ENCODE assay signal across 8 mouse cellular contexts in the genomic region with DNA sequence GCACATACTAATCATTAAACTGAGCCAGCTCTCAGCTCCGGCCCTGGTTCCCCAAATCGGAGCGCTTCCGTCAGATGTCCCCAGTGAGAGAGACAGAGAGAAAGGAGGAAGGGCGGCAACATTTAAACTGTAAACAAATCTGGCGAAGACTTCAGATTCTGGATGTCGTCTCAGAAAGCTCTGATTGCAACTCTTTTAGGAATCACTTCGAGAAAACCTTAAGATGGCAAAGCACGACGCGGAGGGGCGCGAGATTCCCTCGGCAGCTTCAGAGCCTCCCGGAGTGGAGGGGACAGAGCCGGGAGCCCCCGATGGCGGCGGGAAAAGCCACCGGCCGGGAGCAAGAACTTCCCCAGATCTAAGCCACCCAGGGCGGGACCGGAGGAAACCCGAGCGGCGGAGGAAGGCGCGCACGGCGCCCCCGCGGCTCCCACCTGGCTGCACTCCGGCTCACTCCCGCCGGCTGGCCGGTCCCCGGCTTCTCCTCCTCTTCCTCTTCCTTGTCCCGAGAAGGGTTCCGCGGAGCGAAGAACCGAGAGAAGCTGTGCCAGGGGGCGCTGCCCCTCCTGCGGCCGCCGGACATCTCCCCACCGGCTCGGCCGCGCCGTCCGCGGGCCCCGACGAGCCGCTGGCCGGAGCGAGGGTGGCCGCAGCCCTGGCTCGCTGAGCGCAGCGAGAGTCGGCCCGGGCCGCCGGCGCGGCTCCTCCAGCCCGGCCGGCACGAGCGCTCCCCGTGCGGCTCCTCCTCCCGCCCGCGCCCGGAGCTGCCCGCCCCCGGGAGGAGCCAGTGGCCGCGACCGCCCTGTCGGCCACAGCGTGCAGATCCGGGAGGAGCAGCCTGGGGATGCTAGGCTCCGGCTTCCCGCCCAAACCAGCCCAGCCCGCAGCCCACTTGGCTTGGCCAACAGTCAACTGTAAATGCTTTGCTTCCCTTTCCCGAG. TPM values are rescaled to one million over a fixed set of nuclear protein-coding genes. Genes with fewer than 3 reads are reported as not detected.
DNase-seq lines count a peak whose midpoint lies in the region; ATAC-seq and TF ChIP-seq lines count a peak whose summit lies in the region.

Crybg3 (minus strand) TSS at position 669 of the 941 bp plus-strand sequence.

- H3K4me1 ChIP-seq in embryonic fibroblast, embryonic 13.5 days (ENCODE audit: control insufficient read depth, insufficient read depth, low read length), result peaks cover 4% of the 10 kb centered on the region; the same call in 1 of the 2 replicates
- H3K4me1 ChIP-seq in heart, embryonic 14.5 days (ENCODE audit: control insufficient read depth in 2 of 2, insufficient read depth in 2 of 2, low read length in 2 of 2), result peaks cover 10 to 28% of the 10 kb centered on the region in 2 experiments
- peaks cover 17% of the 10 kb centered on the region for H3K4me1 ChIP-seq in kidney, embryonic 16.5 days (ENCODE audit: insufficient read depth, low read length)
- peaks cover 4% of the 10 kb centered on the region; the same call in 1 of the 2 replicates for H3K4me1 ChIP-seq in liver, embryonic 12.5 days

- DNase-seq in A20 (ENCODE audit: low read depth, low spot score), result peak; percentile 82
- peak; percentile 53 to 58 for DNase-seq in adrenal gland, postnatal 4 days (ENCODE audit: low spot score in 2 of 2)
- DNase-seq in monocyte, adult 2 months (ENCODE audit: low read depth in 1 of 2, low spot score in 2 of 2), result peak; percentile 42 to 49
- DNase-seq in spleen, postnatal 36 days (ENCODE audit: low spot score in 2 of 2), result peak; percentile 59

- no peak for TF ChIP-seq CTCF in embryonic fibroblast, embryonic 13.5 days (IDR thresholded peaks at IDR 0.05; ENCODE audit: borderline replicate concordance, insufficient read depth, low read length)

- no peaks in the 10 kb centered on the region for H3K27me3 ChIP-seq in heart, embryonic 14.5 days (ENCODE audit: control insufficient read depth, insufficient read depth, low read length)
- no peaks in the 10 kb centered on the region for H3K27me3 ChIP-seq in kidney, embryonic 16.5 days (ENCODE audit: insufficient read depth, low read length)
- peaks cover 32% of the 10 kb centered on the region for H3K27me3 ChIP-seq in liver, embryonic 12.5 days (replicated peaks)

- ATAC-seq in heart, embryonic 14.5 days (ENCODE audit: insufficient number of reproducible peaks, insufficient read depth, low FRiP score, low read depth), result peak; percentile 90
- peak; percentile 97 for ATAC-seq in kidney, embryonic 16.5 days (ENCODE audit: low FRiP score, low TSS enrichment)
- ATAC-seq in liver, embryonic 12.5 days, result peak; percentile 82

- under 1% methylated on average over 62 of the region's 90 CpGs for WGBS in heart, embryonic 14.5 days
- under 1% methylated on average over 79 of the region's 90 CpGs for WGBS in kidney, embryonic 16.5 days
- under 1% methylated on average over 72 of the region's 90 CpGs for WGBS in liver, embryonic 12.5 days (ENCODE audit: insufficient replicate concordance)

- peak within 1 kb of the TSS; percentile 42 for H3K27ac ChIP-seq in embryonic fibroblast, embryonic 13.5 days (ENCODE audit: insufficient read depth, low read length)
- peak within 1 kb of the TSS; percentile 98 for H3K27ac ChIP-seq in heart, embryonic 14.5 days (replicated peaks in 1 of 2; ENCODE audit: control insufficient read depth in 1 of 2, insufficient read depth in 1 of 2, low read depth in 2 of 2, low read length in 2 of 2)
- H3K27ac ChIP-seq in kidney, embryonic 16.5 days (ENCODE audit: low read length), result peak within 1 kb of the TSS; percentile 70
- H3K27ac ChIP-seq in liver, embryonic 12.5 days, result peak within 1 kb of the TSS; percentile 58

- H3K36me3 ChIP-seq in heart, embryonic 14.5 days (ENCODE audit: control insufficient read depth, insufficient read depth, low read length), result no peaks in the 10 kb centered on the region
- no peaks in the 10 kb centered on the region for H3K36me3 ChIP-seq in kidney, embryonic 16.5 days (ENCODE audit: insufficient read depth, low read length)
- no peaks in the 10 kb centered on the region for H3K36me3 ChIP-seq in liver, embryonic 12.5 days

- TF ChIP-seq POLR2A in embryonic fibroblast, embryonic 13.5 days (IDR thresholded peaks at IDR 0.05; ENCODE audit: low read depth, low read length), result peak; percentile 68

- H3K9me3 ChIP-seq in heart, embryonic 14.5 days (ENCODE audit: control insufficient read depth, low read length), result no peaks in the 10 kb centered on the region
- H3K9me3 ChIP-seq in kidney, embryonic 16.5 days (ENCODE audit: low read length), result peaks cover 3% of the 10 kb centered on the region; the same call in 1 of the 2 replicates
- no peaks in the 10 kb centered on the region for H3K9me3 ChIP-seq in liver, embryonic 12.5 days (replicated peaks)

- peak within 1 kb of the TSS; percentile 99 for H3K4me3 ChIP-seq in embryonic fibroblast, embryonic 13.5 days (ENCODE audit: insufficient read depth, low read length)
- H3K4me3 ChIP-seq in heart, embryonic 14.5 days (ENCODE audit: control insufficient read depth in 1 of 2, insufficient read depth in 1 of 2, low read depth in 1 of 2, low read length in 2 of 2), result peak within 1 kb of the TSS; percentile 95 to 99
- H3K4me3 ChIP-seq in kidney, embryonic 16.5 days (ENCODE audit: low read length), result peak within 1 kb of the TSS; percentile 72
- H3K4me3 ChIP-seq in liver, embryonic 12.5 days, result peak within 1 kb of the TSS; percentile 66

- peak within 1 kb of the TSS; percentile 62 for H3K4me2 ChIP-seq in heart, embryonic 14.5 days (ENCODE audit: low read length)
- peak within 1 kb of the TSS; percentile 54 for H3K4me2 ChIP-seq in kidney, embryonic 16.5 days (replicated peaks; ENCODE audit: low read depth, low read length)
- peak within 1 kb of the TSS; percentile 82 for H3K4me2 ChIP-seq in liver, embryonic 12.5 days

- peak within 1 kb of the TSS; percentile 99 for H3K9ac ChIP-seq in heart, embryonic 14.5 days (ENCODE audit: low read length)
- peak within 1 kb of the TSS; percentile 77 for H3K9ac ChIP-seq in kidney, embryonic 16.5 days (replicated peaks; ENCODE audit: low read length)
- H3K9ac ChIP-seq in liver, embryonic 12.5 days, result peak within 1 kb of the TSS; percentile 63

RNA-seq across cellular contexts. Expression of gene Crybg3, which starts in this region (rescaled TPM):
- total RNA-seq in adrenal gland, postnatal 4 days (2021), result 10 to 100 TPM; 14.4 to 18.0 TPM
- polyA plus RNA-seq in embryonic fibroblast, embryonic 13.5 days (2011; ENCODE audit: insufficient read length, low read depth, missing spikeins), result 14.1 and 16.4 TPM in 2 replicates
- polyA plus RNA-seq in heart, embryonic 14.5 days (2014; fragmentation: Nextera tagmentation; extraction: Ambion mirVana), result 20.5 and 20.9 TPM in 2 replicates
- 7.6 and 8.7 TPM in 2 replicates for polyA plus RNA-seq in kidney, embryonic 16.5 days (2015; fragmentation: Nextera tagmentation; extraction: Ambion mirVana)
- 1.8 and 2.4 TPM in 2 replicates for polyA plus RNA-seq in liver, embryonic 12.5 days (2016; fragmentation: Nextera tagmentation; extraction: Ambion mirVana)

Comparison
In these comparisons a context has a peak if more than half of its experiments do, and no peak if none do; other contexts are left out.
1. Peak in every context shown above with its lines: DNase-seq, ATAC-seq, H3K4me3 ChIP-seq and H3K27ac ChIP-seq.
2. H3K27ac ChIP-seq: peak in every context shown above with its lines; median percentile 98 in heart, embryonic 14.5 days; 70 in kidney, embryonic 16.5 days; 58 in liver, embryonic 12.5 days; 42 in embryonic fibroblast, embryonic 13.5 days.